Mouse (Mus musculus): ENCODE measurements at regions not wholly inside any gene's neighbourhood (a gene's known extent, or its start where the extent isn't known, plus 50 kb on each side); places are given as distances from the start of the nearest gene placed in this dataset.

DNA sequence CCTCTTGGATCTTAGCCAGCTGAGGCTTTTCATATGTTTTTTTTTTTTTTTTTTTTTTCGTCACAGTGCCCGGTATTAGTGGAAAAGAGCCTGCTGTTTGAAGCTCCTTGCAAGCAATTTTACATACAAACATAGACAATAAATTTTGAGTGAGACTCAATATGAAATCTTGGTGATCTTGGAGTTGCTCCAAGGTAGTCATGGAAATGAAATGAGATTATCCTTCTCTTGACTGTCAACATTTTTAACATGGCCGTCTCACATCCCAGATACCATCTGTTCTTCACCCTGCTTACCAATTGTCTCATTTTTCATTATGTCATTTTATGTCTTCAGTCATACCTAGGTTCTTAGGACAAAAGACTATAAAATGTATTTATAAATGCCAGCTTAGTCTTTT, 971.4 kb upstream of the Lrrn3 start:
- no peak overlapping the region for H3K4me2 ChIP-seq (ENCODE audit: low read depth, low read length, poor library complexity, severe bottlenecking)
- no peak for ATAC-seq (ENCODE audit: low FRiP score)
- H3K27me3 ChIP-seq (ENCODE audit: insufficient read depth, low read length), result no peaks in the 10 kb centered on the region
- no peaks in the 10 kb centered on the region for H3K4me1 ChIP-seq (ENCODE audit: insufficient read depth, low read length)
- H3K4me3 ChIP-seq (ENCODE audit: low read depth, low read length), result no peak overlapping the region
- no peaks in the 10 kb centered on the region for H3K36me3 ChIP-seq (ENCODE audit: insufficient read depth, low read length)
- no peak for TF ChIP-seq CTCF (IDR thresholded peaks at IDR 0.05)
- 60% methylated on average over 3 of the region's 3 CpGs for WGBS
- peak; percentile 83 for DNase-seq (ENCODE audit: low spot score)
- H3K27ac ChIP-seq (ENCODE audit: low read depth, low read length), result no peak overlapping the region
- H3K9me3 ChIP-seq (ENCODE audit: low read length), result no peaks in the 10 kb centered on the region
- H3K9ac ChIP-seq (replicated peaks; ENCODE audit: low read length, poor library complexity, severe bottlenecking), result no peak overlapping the region

DNA sequence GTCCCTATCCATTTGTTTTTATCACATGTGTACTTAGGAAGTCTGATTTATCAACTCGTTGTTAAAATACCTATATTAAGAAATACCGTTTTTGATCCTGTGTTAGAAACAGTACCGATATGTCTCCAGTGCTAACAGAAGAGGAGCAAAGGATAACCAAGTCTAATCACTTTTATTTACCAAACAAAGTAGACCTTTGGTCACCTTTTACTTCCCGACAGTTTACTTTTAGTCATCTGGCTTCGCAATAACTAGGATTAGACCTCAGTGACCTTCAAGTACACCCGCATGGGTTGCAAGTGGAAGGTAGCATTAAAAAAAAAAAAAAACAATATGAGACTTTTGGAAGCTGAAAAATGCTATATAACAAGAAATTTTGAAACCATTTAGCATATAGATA, 949.4 kb upstream of the Lrrn3 start:
- ATAC-seq (ENCODE audit: low FRiP score) (no peak), DNase-seq (ENCODE audit: low spot score) (no peak)
- Histone ChIP-seq H3K4me2 (ENCODE audit: low read depth, low read length, poor library complexity, severe bottlenecking) (no peak overlapping the region), H3K36me3 (ENCODE audit: insufficient read depth, low read length) (no peaks in the 10 kb centered on the region), H3K9ac (replicated peaks; ENCODE audit: low read length, poor library complexity, severe bottlenecking) (no peak overlapping the region), H3K27ac (ENCODE audit: low read depth, low read length) (no peak overlapping the region), H3K9me3 (ENCODE audit: low read length) (no peaks in the 10 kb centered on the region), H3K4me3 (ENCODE audit: low read depth, low read length) (no peak overlapping the region), H3K27me3 (ENCODE audit: insufficient read depth, low read length) (no peaks in the 10 kb centered on the region), H3K4me1 (ENCODE audit: insufficient read depth, low read length) (no peaks in the 10 kb centered on the region)
- TF ChIP-seq CTCF (IDR thresholded peaks at IDR 0.05), result no peak
- WGBS, result 96% methylated on average over 6 of the region's 6 CpGs

DNA sequence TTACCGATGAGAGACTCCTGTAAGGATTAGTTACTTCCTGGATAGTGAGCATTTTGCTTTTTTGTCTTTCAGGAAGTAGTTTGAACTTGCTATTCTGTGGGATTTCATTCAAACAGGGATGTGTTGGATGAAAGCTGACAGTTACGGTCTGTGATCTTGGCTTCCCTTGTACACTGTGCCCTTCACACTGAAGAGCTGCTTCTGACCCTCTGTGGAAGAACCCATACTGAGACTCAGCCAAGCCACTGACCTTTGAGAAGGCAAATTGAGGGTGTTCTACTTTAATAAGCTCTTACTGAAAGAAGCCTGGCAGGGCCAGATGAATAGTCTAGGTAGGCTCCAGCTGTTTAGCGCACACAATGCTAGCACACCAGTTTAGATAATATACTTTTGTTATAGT, 941.2 kb upstream of the Lrrn3 start:
- WGBS, result 60% methylated on average over 3 of the region's 3 CpGs
- no peak for ATAC-seq (ENCODE audit: low FRiP score)

More for the DNA sequence above, 941.2 kb upstream of the Lrrn3 start:
- Histone ChIP-seq H3K4me3 (ENCODE audit: low read depth, low read length) (no peak overlapping the region), H3K4me2 (ENCODE audit: low read depth, low read length, poor library complexity, severe bottlenecking) (no peak overlapping the region), H3K27ac (ENCODE audit: low read depth, low read length) (no peak overlapping the region), H3K9ac (replicated peaks; ENCODE audit: low read length, poor library complexity, severe bottlenecking) (no peak overlapping the region), H3K27me3 (ENCODE audit: insufficient read depth, low read length) (no peaks in the 10 kb centered on the region), H3K9me3 (ENCODE audit: low read length) (no peaks in the 10 kb centered on the region), H3K4me1 (ENCODE audit: insufficient read depth, low read length) (no peaks in the 10 kb centered on the region), H3K36me3 (ENCODE audit: insufficient read depth, low read length) (no peaks in the 10 kb centered on the region)
- TF ChIP-seq CTCF (IDR thresholded peaks at IDR 0.05), result no peak
- DNase-seq (ENCODE audit: low spot score), result no peak

Data from midbrain, postnatal 0 days (tissue).